Mouse (Mus musculus): Measurements from ENCODE around the gene Gm20547. TPM values are rescaled to one million over a fixed set of nuclear protein-coding genes. Genes with fewer than 3 reads are reported as not detected.

Gene Gm20547
- polyA plus RNA-seq, 1 experiment from 2014 or later = not detected

DNA sequence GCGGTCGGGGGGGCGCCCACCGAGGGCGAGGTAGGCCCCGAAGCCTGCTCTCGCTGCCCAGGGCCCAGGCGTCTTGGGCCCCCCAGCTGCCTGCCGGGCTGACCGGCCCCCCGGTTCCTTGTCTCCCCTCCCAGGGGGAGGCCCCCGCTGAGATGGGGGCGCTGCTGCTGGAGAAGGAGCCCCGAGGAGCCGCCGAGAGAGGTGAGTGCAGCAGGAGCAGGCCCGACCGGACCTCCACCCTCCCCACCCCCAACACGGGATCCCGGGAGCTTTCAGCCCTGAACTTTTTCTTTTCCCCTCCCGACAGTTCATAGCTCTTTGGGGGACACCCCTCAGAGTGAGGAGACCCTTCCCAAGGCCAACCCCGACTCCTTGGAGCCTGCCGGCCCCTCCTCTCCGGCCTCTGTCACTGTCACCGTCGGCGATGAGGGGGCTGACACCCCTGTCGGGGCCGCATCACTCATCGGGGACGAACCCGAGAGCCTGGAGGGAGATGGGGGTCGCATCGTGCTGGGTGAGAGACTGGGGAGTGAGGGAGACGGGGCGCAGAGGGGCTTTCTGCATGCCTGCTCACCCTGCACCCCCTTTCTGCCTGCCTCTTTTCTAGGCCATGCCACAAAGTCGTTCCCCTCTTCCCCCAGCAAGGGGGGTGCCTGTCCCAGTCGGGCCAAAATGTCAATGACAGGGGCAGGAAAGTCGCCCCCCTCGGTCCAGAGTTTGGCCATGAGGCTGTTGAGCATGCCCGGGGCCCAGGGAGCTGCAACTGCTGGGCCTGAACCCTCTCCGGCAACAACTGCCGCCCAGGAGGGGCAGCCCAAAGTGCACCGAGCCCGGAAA, 17.4 kb upstream of the Gm20547 start:
- Histone ChIP-seq H3K36me3 (ENCODE audit: control insufficient read depth, insufficient read depth, low read length) (peaks cover 15% of the 10 kb centered on the region; the same call in 1 of the 2 replicates), H3K27ac (ENCODE audit: low read depth, low read length) (peak overlapping the region; percentile 94), H3K27me3 (ENCODE audit: control insufficient read depth, insufficient read depth, low read length) (no peaks in the 10 kb centered on the region), H3K9ac (ENCODE audit: low read length) (peak overlapping the region; percentile 98), H3K4me1 (replicated peaks; ENCODE audit: control insufficient read depth, insufficient read depth, low read length) (peaks cover 7% of the 10 kb centered on the region), H3K4me2 (ENCODE audit: low read depth, low read length, severe bottlenecking) (peak overlapping the region; percentile 98), H3K4me3 (ENCODE audit: low read depth, low read length) (peak overlapping the region; percentile 94), H3K9me3 (ENCODE audit: control insufficient read depth, low read length) (no peaks in the 10 kb centered on the region)
- ATAC-seq (replicated peaks; ENCODE audit: low FRiP score) (peak; percentile 1; the same call in 1 of the 2 replicates), DNase-seq (ENCODE audit: low spot score) (peak; percentile 79)
- WGBS = 0% methylated on average over 37 of the region's 45 CpGs

DNA sequence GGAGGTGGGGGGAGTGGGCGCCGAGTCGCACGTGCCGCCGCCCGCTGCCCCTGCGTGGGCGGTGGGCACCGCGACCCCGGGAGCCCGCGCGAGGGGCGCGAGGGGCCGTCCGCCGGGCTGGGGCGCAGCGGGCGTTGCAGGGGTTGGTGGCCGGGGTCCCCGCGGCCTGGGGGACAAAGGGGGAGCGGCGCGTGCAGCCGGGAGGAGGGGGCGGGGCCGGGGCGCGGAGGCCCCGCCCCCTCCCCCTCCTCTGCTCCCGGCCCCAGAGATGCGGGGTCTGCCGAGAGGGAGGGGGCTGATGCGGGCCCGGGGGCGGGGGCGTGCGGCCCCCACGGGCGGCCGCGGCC, 16.8 kb upstream of the Gm20547 start:
- peaks cover 9% of the 10 kb centered on the region for H3K4me1 ChIP-seq (replicated peaks; ENCODE audit: control insufficient read depth, insufficient read depth, low read length)
- under 1% methylated on average over 28 of the region's 47 CpGs for WGBS
- H3K36me3 ChIP-seq (ENCODE audit: control insufficient read depth, insufficient read depth, low read length) = peaks cover 12% of the 10 kb centered on the region; the same call in 1 of the 2 replicates
- H3K27ac ChIP-seq (ENCODE audit: low read depth, low read length) = peak overlapping the region; percentile 94
- ATAC-seq (replicated peaks; ENCODE audit: low FRiP score) (0 out of 2 replicates have a peak, but pooled peaks have one; percentile 3), DNase-seq (ENCODE audit: low spot score) (peak; percentile 85)
- no peaks in the 10 kb centered on the region for H3K27me3 ChIP-seq (ENCODE audit: control insufficient read depth, insufficient read depth, low read length)
- H3K4me2 ChIP-seq (ENCODE audit: low read depth, low read length, severe bottlenecking) = peak overlapping the region; percentile 98
- peak overlapping the region; percentile 98 for H3K9ac ChIP-seq (ENCODE audit: low read length)
- peak overlapping the region; percentile 94 for H3K4me3 ChIP-seq (ENCODE audit: low read depth, low read length)
- H3K9me3 ChIP-seq (ENCODE audit: control insufficient read depth, low read length) = no peaks in the 10 kb centered on the region

- Histone ChIP-seq H3K4me3 (ENCODE audit: low read depth, low read length) (peak within 1 kb of the TSS; percentile 94), H3K27me3 (ENCODE audit: control insufficient read depth, insufficient read depth, low read length) (no peaks in the 10 kb centered on the region), H3K27ac (ENCODE audit: low read depth, low read length) (peak within 1 kb of the TSS; percentile 94), H3K9ac (ENCODE audit: low read length) (peak within 1 kb of the TSS; percentile 98), H3K36me3 (ENCODE audit: control insufficient read depth, insufficient read depth, low read length) (peaks cover 9% of the 10 kb centered on the region; the same call in 1 of the 2 replicates), H3K4me1 (replicated peaks; ENCODE audit: control insufficient read depth, insufficient read depth, low read length) (peaks cover 12% of the 10 kb centered on the region), H3K9me3 (ENCODE audit: control insufficient read depth, low read length) (no peaks in the 10 kb centered on the region), H3K4me2 (ENCODE audit: low read depth, low read length, severe bottlenecking) (peak within 1 kb of the TSS; percentile 98)
- DNase-seq (ENCODE audit: low spot score) (peak; percentile 92), ATAC-seq (replicated peaks; ENCODE audit: low FRiP score) (peak; percentile 30)
- under 1% methylated on average over 25 of the region's 44 CpGs for WGBS
Measured at GRCm38 (mm10) chr17:34898160-34898586, 16.3 kb upstream of the Gm20547 start, which contains the start of the genes C2 and Ehmt2. C2 (minus strand) TSS chr17:34898265. Ehmt2 (plus strand) TSS chr17:34898469.

- WGBS = 26% methylated on average over 10 of the region's 10 CpGs
- ATAC-seq (replicated peaks; ENCODE audit: low FRiP score) (no peak), DNase-seq (ENCODE audit: low spot score) (no peak)
- H3K9me3 ChIP-seq (ENCODE audit: control insufficient read depth, low read length) = no peaks in the 10 kb centered on the region
- H3K4me1 ChIP-seq (replicated peaks; ENCODE audit: control insufficient read depth, insufficient read depth, low read length) = peaks cover 12% of the 10 kb centered on the region
- peak overlapping the region; percentile 94 for H3K27ac ChIP-seq (ENCODE audit: low read depth, low read length)
- H3K4me2 ChIP-seq (ENCODE audit: low read depth, low read length, severe bottlenecking) = peak overlapping the region; percentile 98
- no peaks in the 10 kb centered on the region for H3K27me3 ChIP-seq (ENCODE audit: control insufficient read depth, insufficient read depth, low read length)
- H3K36me3 ChIP-seq (ENCODE audit: control insufficient read depth, insufficient read depth, low read length) = peaks cover 4% of the 10 kb centered on the region; the same call in 1 of the 2 replicates
- H3K9ac ChIP-seq (ENCODE audit: low read length) = peak overlapping the region; percentile 98
- H3K4me3 ChIP-seq (ENCODE audit: low read depth, low read length) = peak overlapping the region; percentile 94
Measured at GRCm38 (mm10) chr17:34897373-34898159, 15.7 kb upstream of the Gm20547 start.

GRCm38 (mm10) chr17:34896366-34896765, 14.5 kb upstream of the Gm20547 start:
- Histone ChIP-seq H3K4me3 (ENCODE audit: low read depth, low read length) (no peak overlapping the region), H3K4me2 (ENCODE audit: low read depth, low read length, severe bottlenecking) (peak overlapping the region; percentile 86; the same call in 1 of the 2 replicates), H3K27me3 (ENCODE audit: control insufficient read depth, insufficient read depth, low read length) (no peaks in the 10 kb centered on the region), H3K4me1 (replicated peaks; ENCODE audit: control insufficient read depth, insufficient read depth, low read length) (peaks cover 12% of the 10 kb centered on the region), H3K36me3 (ENCODE audit: control insufficient read depth, insufficient read depth, low read length) (peaks cover 4% of the 10 kb centered on the region; the same call in 1 of the 2 replicates), H3K9ac (ENCODE audit: low read length) (no peak overlapping the region), H3K27ac (ENCODE audit: low read depth, low read length) (no peak overlapping the region), H3K9me3 (ENCODE audit: control insufficient read depth, low read length) (no peaks in the 10 kb centered on the region)
- ATAC-seq (replicated peaks; ENCODE audit: low FRiP score) (no peak), DNase-seq (ENCODE audit: low spot score) (no peak)
- 85% methylated on average over 17 of the region's 17 CpGs for WGBS

DNA sequence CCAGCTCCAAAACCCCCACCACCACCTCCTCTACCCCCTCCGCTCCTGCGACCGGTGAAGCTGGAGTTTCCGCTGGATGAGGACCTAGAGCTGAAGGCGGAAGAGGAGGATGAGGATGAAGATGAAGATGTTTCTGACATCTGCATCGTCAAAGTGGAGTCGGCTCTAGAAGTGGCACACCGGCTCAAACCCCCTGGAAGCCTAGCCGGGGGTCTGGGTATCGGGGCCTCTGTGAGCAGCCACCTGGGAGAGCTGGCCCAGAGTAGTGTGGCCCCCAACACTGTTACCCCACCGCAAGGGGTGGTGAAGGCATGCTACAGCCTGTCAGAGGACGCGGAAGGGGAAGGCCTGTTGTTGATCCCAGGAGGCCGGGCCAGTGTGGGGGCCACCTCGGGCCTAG, 13.9 kb upstream of the Gm20547 start:
- 95% methylated on average over 15 of the region's 15 CpGs for WGBS
- Histone ChIP-seq H3K9me3 (ENCODE audit: control insufficient read depth, low read length) (no peaks in the 10 kb centered on the region), H3K4me3 (ENCODE audit: low read depth, low read length) (peak overlapping the region; percentile 91), H3K27me3 (ENCODE audit: control insufficient read depth, insufficient read depth, low read length) (no peaks in the 10 kb centered on the region), H3K4me1 (replicated peaks; ENCODE audit: control insufficient read depth, insufficient read depth, low read length) (peaks cover 12% of the 10 kb centered on the region), H3K4me2 (ENCODE audit: low read depth, low read length, severe bottlenecking) (peak overlapping the region; percentile 86), H3K9ac (ENCODE audit: low read length) (peak overlapping the region; percentile 97), H3K36me3 (ENCODE audit: control insufficient read depth, insufficient read depth, low read length) (peaks cover 4% of the 10 kb centered on the region; the same call in 1 of the 2 replicates), H3K27ac (ENCODE audit: low read depth, low read length) (no peak overlapping the region)
- DNase-seq (ENCODE audit: low spot score) (peak; percentile 63), ATAC-seq (replicated peaks; ENCODE audit: low FRiP score) (no peak)

DNA sequence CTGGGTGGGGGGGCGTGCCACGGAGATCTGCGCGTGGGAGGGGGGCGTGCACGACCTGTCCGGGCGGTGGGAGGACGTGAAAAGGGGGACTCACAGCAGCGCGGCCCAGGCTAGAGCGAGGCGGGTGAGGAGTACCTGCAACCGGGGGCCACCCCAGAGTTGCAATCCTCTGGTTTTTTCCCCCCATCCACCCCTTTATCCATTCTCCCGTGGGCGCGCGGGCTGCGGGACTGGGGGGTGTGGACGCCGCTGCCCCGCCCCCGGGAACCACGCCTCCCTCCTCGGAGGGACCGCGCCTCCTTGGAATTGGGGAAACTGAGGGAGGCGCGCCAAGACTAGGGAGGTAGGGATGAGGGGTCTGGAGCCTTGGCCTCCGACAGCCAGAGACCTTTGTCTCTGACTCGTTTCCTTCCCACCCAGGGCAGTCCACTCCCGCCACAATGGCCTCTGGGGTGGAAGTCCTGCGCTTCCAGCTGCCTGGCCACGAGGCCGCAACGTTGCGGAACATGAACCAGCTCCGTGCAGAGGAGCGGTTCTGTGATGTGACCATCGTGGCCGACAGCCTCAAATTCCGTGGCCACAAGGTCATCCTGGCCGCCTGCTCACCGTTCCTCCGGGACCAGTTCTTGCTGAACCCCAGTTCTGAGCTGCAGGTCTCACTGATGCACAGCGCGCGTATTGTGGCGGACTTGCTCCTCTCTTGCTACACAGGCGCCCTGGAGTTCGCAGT, 13.1 kb upstream of the Gm20547 start:
- Histone ChIP-seq H3K36me3 (ENCODE audit: control insufficient read depth, insufficient read depth, low read length) (peaks cover 4% of the 10 kb centered on the region; the same call in 1 of the 2 replicates), H3K9me3 (ENCODE audit: control insufficient read depth, low read length) (no peaks in the 10 kb centered on the region), H3K9ac (ENCODE audit: low read length) (peak overlapping the region; percentile 97), H3K4me2 (ENCODE audit: low read depth, low read length, severe bottlenecking) (peak overlapping the region; percentile 86), H3K27ac (ENCODE audit: low read depth, low read length) (peak overlapping the region; percentile 88), H3K4me3 (ENCODE audit: low read depth, low read length) (peak overlapping the region; percentile 91), H3K27me3 (ENCODE audit: control insufficient read depth, insufficient read depth, low read length) (no peaks in the 10 kb centered on the region), H3K4me1 (replicated peaks; ENCODE audit: control insufficient read depth, insufficient read depth, low read length) (peaks cover 12% of the 10 kb centered on the region)
- DNase-seq (ENCODE audit: low spot score) = peak; percentile 71
- 8% methylated on average over 50 of the region's 51 CpGs for WGBS
- peak; percentile 22 for ATAC-seq (replicated peaks; ENCODE audit: low FRiP score)
